Mouse (Mus musculus): ENCODE data around the gene Rbfox1.

Gene Rbfox1

DNA sequence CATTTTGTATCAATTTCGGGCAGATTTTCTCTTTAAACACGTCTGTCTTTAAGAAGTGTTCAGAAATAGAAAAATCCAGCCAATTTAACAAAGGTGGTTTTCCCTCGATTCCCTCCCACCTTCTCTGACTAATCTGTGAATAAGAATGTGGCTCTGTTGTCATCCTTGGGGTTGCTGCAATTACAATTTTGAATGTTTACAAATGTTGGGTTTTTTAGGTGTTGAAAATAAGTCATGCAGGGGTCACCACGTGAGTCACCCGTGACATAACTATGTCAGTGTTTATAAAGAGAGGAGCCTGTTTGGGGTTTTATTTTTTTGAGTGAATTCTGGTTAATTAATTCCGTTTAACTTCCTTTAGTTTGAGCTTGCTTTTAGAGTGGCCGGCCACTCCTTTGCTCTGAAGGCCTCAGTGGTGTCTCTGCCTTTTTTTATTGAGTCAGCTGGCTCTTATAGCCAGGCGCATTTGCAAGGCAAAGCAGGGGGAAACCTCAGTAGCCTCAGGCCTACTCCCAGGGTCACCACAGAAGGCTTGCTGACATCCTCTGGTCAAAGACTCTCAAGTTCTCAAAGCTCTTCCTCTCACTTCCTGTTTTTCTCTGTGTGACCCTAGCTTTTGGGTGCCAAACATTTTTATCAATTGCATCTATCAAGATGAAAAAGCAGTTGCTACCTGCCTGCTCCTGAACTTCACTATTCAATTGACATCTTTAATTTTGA lies 957.1 kb downstream of the Rbfox1 start:
- no peak for DNase-seq

DNA sequence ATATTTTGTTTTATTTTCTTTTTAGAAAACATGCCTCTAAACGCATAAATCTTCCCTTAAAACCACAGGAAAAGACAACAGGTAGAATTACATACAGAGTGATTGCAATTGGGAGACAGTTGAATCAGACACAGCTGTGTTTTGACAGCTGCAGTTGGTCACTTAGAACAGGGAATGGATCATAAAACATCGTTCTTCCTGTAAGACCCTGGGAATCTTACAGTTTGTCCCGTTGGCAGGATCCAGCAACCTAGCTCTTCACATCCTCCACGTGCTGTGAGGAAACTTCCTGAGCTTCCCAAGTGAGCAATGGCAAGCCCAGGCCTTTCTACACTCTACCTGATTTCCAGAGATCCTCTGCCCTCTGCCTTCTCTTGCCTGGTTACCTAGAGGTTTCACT lies 959.5 kb downstream of the Rbfox1 start:
- DNase-seq, result no peak

GRCm38 (mm10) chr16:6851393-6851792 lies 966.2 kb downstream of the Rbfox1 start:
- no peak for DNase-seq

- no peak for DNase-seq
These were observed 968.6 kb downstream of the Rbfox1 start for GRCm38 (mm10) chr16:6853796-6854195.

GRCm38 (mm10) chr16:6861656-6862055 lies 976.5 kb downstream of the Rbfox1 start:
- DNase-seq, result peak; percentile 37 to 51

- peak; percentile 22 to 24 for DNase-seq
These were observed 997.7 kb downstream of the Rbfox1 start for GRCm38 (mm10) chr16:6882683-6883430.

GRCm38 (mm10) chr16:6883798-6884197 lies 998.6 kb downstream of the Rbfox1 start:
- DNase-seq, result no peak

- no peak for DNase-seq
These were observed 1000.5 kb downstream of the Rbfox1 start for GRCm38 (mm10) chr16:6885617-6886016.

- DNase-seq, result no peak
These were observed 1004.1 kb downstream of the Rbfox1 start for GRCm38 (mm10) chr16:6889221-6889620.

DNA sequence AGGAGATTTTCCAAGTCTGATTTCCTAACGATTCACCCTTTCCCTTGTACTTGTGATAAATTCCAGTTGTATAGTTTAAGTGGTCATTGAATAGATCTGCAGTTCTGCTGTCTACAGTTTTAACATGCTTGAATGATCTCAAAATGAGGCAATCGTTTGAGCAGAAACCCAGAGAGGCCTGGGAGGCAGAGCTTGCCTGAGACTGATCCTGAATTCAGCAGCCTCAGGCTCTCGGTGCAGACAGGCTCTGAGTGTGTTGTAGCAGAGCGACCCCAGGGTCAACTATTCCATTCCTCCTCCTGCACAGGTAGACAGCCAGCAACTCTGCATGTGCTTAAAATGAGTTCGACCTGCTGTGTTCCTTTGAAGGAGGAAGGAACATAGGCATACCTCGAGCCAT lies 1012.6 kb downstream of the Rbfox1 start:
- no peak for DNase-seq

DNA sequence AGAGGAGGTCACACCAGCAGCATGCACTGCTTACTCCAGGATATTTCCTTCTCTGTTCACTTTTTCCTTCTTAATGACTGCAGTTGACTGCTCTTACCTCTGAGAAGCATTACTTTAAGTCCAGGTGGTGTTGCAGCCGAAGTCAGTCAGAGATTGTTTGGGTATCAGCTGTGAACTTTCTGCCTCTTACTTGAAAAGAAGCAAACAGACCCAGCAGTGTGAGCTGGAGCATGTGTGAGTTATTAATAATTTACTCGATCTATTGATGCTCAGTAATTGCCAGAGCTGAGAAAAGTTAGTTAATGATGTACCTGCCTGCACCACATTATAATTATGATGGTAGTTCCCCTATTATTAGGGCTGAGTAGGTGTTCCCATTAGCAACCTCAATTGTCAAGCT lies 1014.9 kb downstream of the Rbfox1 start:
- DNase-seq, result no peak

DNA sequence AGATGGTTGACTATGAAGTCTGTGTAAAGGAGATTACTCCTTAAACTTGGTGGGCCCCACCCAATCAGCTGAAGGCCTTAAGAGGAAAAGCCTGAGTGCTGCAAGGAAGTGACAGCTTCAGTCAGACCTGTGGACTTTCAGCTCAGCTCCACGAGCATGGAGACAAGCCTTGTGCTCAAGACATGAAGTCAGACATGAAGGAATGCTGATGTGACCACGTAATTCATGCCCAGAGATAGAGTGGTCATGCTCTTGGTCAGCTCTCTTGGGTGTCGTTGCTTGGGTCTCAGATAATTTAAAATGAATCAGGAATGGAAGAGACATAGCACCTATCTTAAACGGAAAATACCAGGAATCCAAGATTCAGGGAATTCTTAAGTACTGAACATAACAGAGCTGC lies 1019.8 kb downstream of the Rbfox1 start:
- DNase-seq, result no peak

GRCm38 (mm10) chr16:6906001-6906400 lies 1020.8 kb downstream of the Rbfox1 start:
- DNase-seq, result peak; percentile 46 to 71

GRCm38 (mm10) chr16:6907550-6907949 lies 1022.4 kb downstream of the Rbfox1 start:
- DNase-seq, result peak; percentile 39 to 41

DNA sequence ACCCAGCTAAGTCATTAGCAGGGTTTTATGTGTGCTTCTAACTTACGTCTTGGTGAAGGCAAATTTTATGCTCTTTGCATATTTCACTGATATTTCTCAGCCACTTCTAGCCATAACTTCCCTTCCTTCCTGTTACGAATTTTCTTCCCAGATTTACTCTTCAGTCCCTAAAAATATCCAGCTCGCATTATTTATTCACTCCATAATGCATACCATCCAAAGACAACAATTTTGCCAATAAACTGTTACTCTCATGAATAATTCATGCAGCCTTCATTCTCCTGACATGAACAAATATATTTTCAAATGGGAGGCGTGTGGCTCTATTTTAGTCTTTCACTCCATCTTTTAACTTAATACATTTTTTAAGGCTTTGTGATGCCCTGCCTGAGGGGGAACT lies 1029.4 kb downstream of the Rbfox1 start:
- no peak for DNase-seq

GRCm38 (mm10) chr16:6918641-6919040 lies 1033.5 kb downstream of the Rbfox1 start:
- peak; percentile 33 for DNase-seq

GRCm38 (mm10) chr16:6919681-6920080 lies 1034.5 kb downstream of the Rbfox1 start:
- no peak for DNase-seq

DNA sequence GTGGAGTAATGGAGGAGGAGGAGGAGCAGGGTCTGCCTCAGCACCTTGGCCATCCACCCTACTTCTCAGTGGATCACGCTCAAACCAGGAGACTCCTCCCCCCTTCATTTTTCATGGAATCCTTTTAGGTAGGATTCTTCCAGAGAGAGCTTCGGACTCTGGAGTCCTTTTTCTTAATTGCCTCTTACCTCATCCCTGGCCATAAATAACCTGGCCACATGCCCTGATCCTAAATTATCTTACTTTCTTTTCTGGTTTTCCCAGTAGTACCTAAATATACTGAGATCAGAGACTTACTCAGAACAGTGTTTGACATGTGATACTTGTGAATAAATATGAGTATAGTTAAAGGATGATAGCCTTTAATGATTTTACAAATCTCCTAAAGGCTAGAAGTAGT lies 1042.5 kb downstream of the Rbfox1 start:
- peak in 1 of 2 experiments; percentile 25 for DNase-seq

DNA sequence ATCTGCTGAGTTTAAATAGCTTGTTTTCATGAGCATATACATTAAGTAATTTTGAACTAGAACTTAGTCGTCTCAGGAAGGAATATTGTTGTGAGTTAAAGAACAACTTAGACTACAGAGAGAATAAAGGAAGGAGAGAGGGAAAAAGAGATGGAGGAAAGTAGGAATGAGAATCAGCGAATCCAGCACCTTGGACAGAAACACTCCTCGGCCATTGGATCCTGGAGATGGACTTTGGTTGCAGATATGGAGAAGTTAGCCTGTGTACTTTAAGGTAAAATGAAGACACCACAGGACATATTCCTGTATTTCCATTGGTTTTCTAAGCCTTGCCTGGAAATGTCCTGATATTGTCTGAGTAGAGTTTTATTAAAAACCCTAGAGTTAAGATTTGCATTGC lies 1045.6 kb downstream of the Rbfox1 start:
- DNase-seq, result no peak

DNA sequence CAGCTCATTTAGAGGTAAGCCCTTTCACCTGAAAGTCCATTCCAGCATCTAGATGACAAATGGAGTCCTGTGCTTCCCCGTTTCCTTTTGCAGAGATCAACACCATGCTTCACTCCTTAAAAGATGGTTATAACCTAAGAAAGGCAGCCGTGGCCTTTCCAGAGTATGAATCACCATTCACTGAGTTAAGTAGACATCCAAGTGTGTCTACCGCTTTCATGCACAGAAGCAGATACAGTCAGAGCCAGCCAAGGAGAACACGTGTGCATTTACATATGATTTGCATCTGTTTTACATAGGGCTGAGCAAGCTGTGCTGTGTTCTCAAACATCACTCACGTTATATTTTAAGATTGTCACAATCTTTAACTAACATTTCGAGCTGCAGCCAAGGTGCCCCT lies 1061.0 kb downstream of the Rbfox1 start:
- no peak for DNase-seq

DNA sequence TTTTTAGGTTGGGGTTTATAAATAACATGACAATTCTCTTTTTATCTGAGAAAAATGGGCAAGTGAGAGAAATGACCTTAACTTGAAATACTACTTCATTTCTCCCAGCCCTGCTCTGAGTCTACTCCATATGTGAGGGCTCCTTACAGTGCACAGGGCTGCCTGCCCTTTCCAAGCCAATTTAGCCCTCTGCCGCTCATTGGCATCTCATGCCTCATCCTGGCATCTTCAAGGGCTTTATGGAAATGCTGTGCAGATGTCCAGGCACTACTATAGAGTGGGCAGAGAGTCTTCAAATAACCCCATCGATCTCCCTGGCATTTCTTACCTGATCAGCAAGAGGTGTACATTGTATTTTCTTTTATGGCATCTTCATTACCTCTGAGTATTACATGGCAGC lies 1064.5 kb downstream of the Rbfox1 start:
- DNase-seq, result peak; percentile 31 to 45

DNA sequence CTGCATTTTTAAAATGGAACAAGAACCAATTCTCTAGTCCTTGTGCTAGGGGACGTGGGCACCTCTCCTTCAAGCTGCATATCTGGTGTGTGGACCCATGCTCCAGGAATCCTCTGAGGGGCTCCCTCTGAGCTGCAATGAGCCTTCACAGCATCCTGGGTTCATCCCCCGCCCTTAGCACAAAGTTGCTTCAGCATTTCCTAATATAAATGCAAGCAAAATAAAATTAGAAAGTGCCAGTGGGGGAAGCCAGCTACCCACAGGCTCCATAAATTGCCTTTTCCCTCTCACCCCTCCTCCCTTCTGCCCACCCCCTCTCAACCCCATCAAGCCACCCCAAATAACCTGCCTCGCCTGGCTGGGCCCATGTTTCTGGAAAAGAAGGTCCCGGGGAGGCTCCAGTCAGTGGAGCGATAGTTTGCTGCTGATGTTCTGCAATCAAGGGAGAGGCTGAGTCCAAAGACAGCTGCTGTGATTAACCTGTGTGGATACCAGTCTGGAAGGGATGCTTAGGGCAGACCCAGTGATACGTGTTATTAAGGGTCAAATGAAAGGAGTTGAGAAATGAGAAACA lies 1070.0 kb downstream of the Rbfox1 start:
- DNase-seq, result no peak

- DNase-seq, result no peak
These were observed 1076.8 kb downstream of the Rbfox1 start for GRCm38 (mm10) chr16:6961931-6962379.

DNA sequence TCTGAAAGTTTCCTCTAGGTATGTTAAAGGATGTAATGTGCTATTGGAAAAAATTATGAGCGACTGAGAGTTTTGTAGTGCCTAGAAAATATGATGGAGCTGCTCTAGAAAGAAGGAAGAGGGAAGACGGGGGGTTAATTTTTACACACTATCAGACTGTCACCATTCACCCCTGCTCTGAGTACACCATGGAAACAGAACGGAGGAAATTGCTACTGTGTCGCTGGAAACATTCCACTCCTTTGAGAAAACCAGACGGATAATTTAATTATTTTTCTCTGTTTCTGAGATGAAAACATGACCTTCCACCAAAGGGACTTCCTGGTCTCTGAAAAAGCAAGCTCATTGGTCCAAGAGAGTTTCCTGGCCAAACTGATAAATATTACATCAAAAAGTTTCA lies 1077.4 kb downstream of the Rbfox1 start:
- DNase-seq, result peak in 1 of 2 experiments; percentile 24
